Mouse (Mus musculus): ENCODE measurements at regions not wholly inside any gene's neighbourhood (a gene's known extent, or its start where the extent isn't known, plus 50 kb on each side); places are given as distances from the start of the nearest gene placed in this dataset.

DNA sequence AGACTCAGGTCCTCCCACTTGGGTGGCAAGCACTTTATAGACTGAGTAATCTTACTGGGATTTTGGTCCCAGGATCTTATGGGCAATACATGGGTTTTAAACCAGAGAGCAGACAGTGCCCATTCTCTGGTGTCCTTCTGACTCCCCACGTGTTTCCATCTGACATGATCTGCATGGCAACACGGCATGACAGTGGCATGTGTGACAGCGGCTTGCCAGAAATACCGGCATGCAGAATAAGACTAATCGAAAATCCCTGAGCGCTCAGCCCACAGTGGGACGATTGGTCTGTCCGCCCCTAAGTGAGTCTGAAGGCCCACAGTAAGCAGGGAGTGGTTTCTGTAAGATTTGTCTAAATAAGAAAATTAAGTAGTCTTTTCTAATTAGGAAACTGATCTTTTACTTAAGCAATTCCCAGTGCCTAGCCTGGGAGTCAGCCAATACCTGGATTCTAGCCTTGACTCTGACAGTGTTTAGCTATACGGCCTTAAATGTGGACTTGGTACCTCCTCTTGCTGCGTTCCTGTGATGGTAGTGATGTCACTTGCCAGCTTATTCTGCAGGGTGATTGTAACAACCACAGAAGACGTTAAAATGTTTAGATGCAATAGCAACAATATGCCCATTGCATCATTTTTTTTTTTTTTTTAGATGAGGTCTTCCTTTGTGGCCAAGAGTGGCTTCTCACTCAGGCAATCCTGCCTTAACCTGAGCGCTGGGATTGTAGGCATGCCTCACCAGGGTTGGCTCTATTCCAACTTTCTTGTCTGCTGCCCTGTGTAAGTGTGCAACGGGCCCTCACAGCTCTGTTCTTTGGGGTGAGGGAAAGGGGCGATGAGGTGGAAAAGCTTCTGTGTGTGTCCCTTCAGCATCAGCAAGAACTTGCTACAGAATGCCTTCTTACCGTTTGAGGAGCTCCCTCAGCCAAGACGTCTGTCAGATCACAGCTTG is 71.8 kb downstream of the Enc1 start:
- no peak for ATAC-seq (replicated peaks; ENCODE audit: poor library complexity)

GRCm38 (mm10) chr13:97311340-97311739 is 70.4 kb downstream of the Enc1 start:
- ATAC-seq (replicated peaks; ENCODE audit: poor library complexity) = no peak

DNA sequence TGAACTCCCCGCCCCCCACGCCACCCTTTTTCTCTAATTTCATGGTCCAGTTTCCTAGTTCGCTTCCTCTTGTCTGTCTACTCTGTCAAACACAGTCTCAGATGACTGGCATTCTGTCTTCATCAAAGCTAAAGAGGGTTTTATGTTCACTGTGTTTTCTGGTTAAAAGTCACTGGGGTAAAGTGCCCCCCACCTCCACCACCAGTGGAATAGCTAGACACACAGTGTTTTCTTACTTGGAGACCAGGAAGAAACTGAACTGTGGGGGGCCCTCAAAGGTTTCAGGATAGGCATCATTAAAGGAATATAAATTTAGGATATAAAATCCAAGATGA is 69.9 kb downstream of the Enc1 start:
- ATAC-seq (replicated peaks; ENCODE audit: poor library complexity) = no peak

DNA sequence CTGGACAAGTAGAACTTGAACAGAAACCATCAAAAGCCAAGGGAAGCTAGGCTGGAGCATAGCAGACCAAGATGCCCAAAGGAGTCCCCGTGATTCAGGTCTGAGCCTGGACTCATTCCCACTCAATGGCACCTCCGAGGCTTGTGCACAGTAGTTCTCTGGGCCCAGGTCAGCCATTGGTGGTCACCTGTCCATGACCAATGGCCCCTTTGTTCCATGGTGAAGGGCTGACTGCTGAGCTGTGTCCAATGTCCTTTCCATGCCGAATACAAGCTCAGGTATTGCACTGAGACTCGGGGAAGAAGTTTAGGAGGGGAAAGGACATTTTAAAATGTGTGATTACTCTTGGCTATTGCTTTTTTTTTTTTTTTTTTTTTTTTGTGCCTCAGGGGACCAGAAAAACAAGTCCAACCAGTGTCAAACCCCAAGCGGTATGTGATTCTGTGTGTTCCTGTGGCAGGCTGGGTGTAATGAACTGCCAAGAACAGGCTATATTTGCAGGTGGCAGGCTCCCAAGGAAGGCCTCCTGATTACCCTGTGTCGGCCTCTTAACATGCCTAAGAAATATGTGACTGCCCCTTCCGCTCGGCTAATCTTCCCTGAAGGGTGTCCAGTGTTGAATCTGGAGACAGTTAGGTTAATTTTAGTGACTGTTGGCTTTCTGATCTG is 69.4 kb downstream of the Enc1 start:
- ATAC-seq (replicated peaks; ENCODE audit: poor library complexity) = no peak

- ATAC-seq (replicated peaks; ENCODE audit: poor library complexity) = no peak
These were observed 68.5 kb downstream of the Enc1 start for GRCm38 (mm10) chr13:97309411-97309810.

DNA sequence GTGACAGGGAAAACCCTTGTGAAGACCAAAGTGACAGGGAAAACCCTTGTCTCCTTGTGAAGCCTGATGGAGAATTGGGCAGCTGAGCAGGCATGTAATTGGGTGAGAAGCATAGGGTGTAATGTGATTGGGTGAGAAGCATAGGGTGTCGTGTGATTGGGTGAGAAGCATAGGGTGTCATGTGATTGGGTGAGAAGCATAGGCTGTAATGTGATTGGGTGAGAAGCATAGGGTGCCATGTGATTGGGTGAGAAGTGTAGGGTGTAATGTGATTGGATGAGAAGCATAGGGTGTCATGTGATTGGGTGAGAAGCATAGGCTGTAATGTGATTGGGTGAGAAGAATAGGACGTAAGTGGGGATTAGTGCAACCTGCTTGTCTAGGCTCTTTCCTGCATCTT is 67.5 kb downstream of the Enc1 start:
- no peak for ATAC-seq (replicated peaks; ENCODE audit: poor library complexity)

All from megakaryocyte progenitor cell, adult 5-6 weeks (primary cell).